Mouse (Mus musculus) megakaryocyte, embryonic 14.5 days (primary cell): Measurements from ENCODE around the gene Ccdc83. TPM values are rescaled to one million over a fixed set of nuclear protein-coding genes. Genes with fewer than 3 reads are reported as not detected.
"Not testable (repeated sequence)": the region's sequence is repeated elsewhere in the genome, so short reads cannot be mapped to it uniquely, and the experiment has no call there.

Source experiments
- H3K27me3 ChIP-seq: replicated peaks from 2 replicates; pipeline ENCODE3; 2012; ENCODE audit warnings: inconsistent platforms
- H3K36me3 ChIP-seq: replicated peaks from 2 replicates; pipeline ENCODE3; 2012; ENCODE audit warnings: low read length, inconsistent platforms, mixed read lengths
- H3K4me1 ChIP-seq: 2 replicates; pipeline ENCODE4 v1.6.1; 2012; ENCODE audit warnings: inconsistent platforms
- H3K4me3 ChIP-seq: replicated peaks from 2 replicates; pipeline ENCODE3; 2012; ENCODE audit warnings: moderate library complexity, mild to moderate bottlenecking, inconsistent platforms
- H3K9me3 ChIP-seq: 2 replicates; pipeline ENCODE4 v1.6.1; 2012; ENCODE audit warnings: inconsistent platforms
- FLI1 ChIP-seq: IDR thresholded peaks from 2 replicates; pipeline ENCODE4 v1.6.1; 2012; ENCODE audit warnings: low read length, inconsistent platforms, mixed read lengths
- GATA1 ChIP-seq: IDR thresholded peaks from 3 replicates; pipeline ENCODE4 v1.6.1; 2012; ENCODE audit warnings: mixed read lengths, low read length, inconsistent platforms, borderline replicate concordance
- polyA plus RNA-seq: library from polyadenylated mRNA; stranded (reverse); fragments of >175 nt; gene quantifications from 2 replicates; pipeline ENCODE4 v1.2.3, GENCODE M21; 2012; ENCODE audit warnings: low replicate concordance; ENCODE audit not compliant: insufficient read depth

The Ccdc83 gene
- polyA plus RNA-seq, 1 experiment = not detected

DNA sequence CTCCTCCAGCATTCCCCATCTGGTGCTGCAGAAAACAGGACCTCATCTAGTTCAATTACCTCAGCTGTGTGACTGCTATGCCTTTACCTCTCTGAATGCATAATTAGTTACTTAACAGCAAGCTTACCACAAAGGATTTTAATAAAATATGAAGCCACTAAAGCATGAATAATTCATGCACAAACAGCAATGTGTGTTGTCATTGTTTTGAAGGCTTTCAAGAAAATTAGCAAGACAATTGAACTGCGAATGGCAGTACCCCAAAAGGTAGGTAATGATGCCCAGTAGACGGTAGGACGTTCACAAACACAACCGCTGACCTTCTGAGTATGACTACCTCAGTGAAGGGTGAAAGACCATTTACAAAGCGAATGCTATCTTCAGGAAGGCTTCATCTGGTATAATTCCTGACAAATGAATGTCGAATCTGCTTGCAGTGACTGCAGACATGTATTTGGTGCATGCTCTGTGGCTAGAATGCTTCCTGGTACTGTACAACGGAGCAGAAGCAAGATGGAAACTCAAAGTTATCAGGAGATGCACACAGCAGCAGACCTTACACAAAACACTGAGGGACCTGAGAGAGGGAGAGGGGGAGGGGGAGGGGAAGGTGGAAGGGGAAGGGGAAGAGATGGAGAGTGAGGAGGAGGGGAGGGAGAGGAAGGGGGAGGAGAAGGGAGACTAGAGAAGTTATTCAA, 3.5 kb downstream of the Ccdc83 start:
- peaks cover 3% of the 10 kb centered on the region for H3K27me3 ChIP-seq
- TF ChIP-seq FLI1 = no peak
- no peak for TF ChIP-seq GATA1
- no peaks in the 10 kb centered on the region for H3K36me3 ChIP-seq
- H3K4me1 ChIP-seq = peaks cover 59% of the 10 kb centered on the region
- no peaks in the 10 kb centered on the region for H3K9me3 ChIP-seq
- H3K4me3 ChIP-seq = no peak overlapping the region

DNA sequence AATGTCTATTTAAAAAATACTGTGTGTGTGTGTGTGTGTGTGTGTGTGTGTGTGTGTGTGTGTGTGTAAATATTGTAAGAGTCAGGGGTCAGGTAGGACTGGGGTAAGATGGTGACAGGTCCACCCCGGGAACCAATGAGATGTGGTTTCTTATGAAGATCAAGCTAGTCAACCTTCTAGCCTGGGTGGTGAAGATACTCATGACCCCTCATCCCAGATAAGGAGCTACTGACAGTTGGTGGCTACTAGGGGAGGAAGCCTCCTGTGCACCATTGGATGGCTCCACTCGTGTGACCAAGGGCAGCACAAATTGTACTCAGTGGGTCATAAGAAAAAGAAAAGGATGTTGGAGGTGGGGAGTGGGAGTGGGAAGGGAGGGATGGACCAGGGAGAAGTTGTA, 5.7 kb downstream of the Ccdc83 start:
- no peak for TF ChIP-seq GATA1
- no peak for TF ChIP-seq FLI1
- Histone ChIP-seq H3K27me3 (no peaks in the 10 kb centered on the region), H3K36me3 (no peaks in the 10 kb centered on the region), H3K4me3 (no peak overlapping the region), H3K4me1 (peaks cover 47% of the 10 kb centered on the region), H3K9me3 (no peaks in the 10 kb centered on the region)

DNA sequence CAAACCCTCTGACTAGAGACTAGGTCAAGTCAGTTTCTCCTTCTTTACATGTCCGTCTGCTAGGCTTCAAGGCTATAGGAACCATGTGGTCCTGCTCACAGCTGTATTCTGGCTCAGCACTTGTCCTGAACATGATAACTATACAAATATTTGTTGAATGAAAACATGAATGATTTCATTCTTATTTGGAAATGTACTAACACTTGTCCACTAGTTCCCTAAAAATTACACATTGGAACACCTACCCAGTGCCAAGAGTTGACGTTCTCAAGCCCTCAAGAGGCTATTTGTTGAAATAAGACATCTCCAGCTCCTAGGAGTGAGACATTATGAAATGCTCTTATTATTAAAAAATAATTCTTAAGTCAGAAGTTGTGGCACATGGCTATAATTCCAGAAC, 6.9 kb downstream of the Ccdc83 start:
- no peaks in the 10 kb centered on the region for H3K9me3 ChIP-seq
- TF ChIP-seq FLI1 (no peak), GATA1 (no peak)
- H3K4me3 ChIP-seq = no peak overlapping the region
- H3K4me1 ChIP-seq = peaks cover 51% of the 10 kb centered on the region
- H3K27me3 ChIP-seq = no peaks in the 10 kb centered on the region
- no peaks in the 10 kb centered on the region for H3K36me3 ChIP-seq

DNA sequence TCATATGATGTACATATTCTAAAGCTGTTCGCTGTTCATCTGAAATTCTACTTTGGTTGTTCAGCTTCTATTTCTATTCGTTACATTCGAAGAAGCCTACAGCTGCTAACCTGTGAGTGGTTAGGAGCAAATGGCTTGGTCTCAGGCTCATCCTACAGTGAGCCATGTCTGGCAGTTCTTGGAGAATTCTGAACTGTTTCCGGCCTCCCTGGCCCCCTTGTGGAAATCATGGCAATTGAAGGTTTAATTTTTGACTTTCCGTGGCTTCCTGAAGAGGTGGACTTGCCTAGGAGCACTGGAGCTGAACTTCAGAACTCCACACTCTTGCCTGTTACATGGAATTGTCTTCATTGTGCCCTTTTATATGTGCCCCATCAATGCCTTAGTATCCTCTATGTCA, 12.6 kb downstream of the Ccdc83 start:
- Histone ChIP-seq H3K9me3 (no peaks in the 10 kb centered on the region), H3K4me1 (peaks cover 43% of the 10 kb centered on the region), H3K27me3 (no peaks in the 10 kb centered on the region), H3K4me3 (no peak overlapping the region), H3K36me3 (no peaks in the 10 kb centered on the region)
- TF ChIP-seq FLI1 = no peak
- no peak for TF ChIP-seq GATA1

DNA sequence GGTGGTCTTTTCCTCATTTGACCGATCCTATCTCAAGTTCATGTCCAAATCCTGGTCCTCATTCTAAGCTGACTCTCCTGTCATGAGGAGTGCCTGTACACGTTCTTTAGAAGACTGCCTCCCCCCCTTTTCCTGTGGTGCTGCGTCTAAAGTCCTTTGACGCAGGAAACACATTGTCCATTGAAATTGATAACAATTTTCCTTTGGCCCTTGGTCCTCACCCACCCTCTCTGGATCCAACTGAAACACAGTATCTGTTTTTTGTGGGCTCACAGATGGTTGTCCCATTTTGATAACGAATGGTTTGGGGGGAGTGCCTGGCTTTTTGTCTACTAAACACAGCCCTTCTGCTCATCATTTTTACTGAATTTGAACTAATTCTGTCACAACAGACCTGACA, 21.9 kb downstream of the Ccdc83 start:
- no peaks in the 10 kb centered on the region for H3K27me3 ChIP-seq
- peak; percentile 29; the same call in 1 of the 3 replicates for TF ChIP-seq GATA1
- TF ChIP-seq FLI1 = no peak
- peak overlapping the region; percentile 46 for H3K4me3 ChIP-seq
- peaks cover 15% of the 10 kb centered on the region for H3K36me3 ChIP-seq
- H3K4me1 ChIP-seq = peaks cover 66% of the 10 kb centered on the region
- H3K9me3 ChIP-seq = peaks cover 8% of the 10 kb centered on the region

DNA sequence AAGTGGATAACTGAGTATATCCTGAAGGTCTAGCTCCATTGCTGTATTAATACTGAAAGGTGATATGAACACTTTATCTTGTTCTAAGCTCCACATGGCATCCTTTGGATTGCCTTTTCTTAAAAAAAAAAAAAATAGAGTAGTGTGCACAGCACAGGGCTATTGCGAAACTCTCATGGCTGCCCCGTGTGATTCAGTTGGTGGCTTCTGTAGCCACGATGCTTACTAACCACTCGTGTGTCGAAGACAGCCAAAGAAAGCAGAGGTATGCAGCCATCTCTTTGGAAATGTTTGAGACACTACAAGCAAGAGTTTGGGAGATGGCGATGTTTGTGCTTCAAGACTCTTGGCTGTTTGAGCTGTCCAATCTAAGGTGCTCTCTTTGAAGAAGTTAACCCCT, 22.4 kb downstream of the Ccdc83 start:
- Histone ChIP-seq H3K9me3 (peaks cover 8% of the 10 kb centered on the region), H3K36me3 (peaks cover 15% of the 10 kb centered on the region), H3K4me3 (no peak overlapping the region), H3K4me1 (peaks cover 70% of the 10 kb centered on the region), H3K27me3 (no peaks in the 10 kb centered on the region)
- TF ChIP-seq GATA1 (no peak), FLI1 (no peak)

DNA sequence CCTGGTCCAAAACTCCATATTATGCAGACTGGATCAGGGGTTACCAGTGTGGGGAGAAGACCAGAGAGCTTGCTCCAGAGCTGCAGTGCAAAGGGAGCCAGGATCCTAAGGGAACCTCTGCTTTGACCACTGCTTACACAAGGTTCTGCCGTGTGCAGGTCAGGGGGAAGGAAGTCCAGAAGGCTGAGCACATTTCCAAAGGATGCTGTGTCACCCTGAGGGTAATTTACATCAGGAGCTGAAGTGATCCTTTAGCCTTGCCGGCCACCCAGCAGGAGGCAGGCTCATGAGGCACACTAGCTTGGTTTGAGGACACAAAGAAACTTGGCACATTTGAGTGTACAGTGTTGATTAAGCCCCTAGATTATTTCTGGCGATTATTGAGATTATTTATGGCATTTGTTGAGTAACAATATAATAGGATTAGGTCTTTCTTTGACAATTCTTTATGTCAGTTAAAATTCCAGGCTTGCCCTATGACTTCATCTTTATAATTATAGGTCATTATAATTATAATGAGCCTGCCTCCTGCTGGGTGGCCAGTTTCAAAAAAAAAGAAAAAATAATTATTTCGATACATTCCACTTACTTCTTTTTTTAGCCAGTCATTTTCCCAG, 29.2 kb downstream of the Ccdc83 start:
- peaks cover 65% of the 10 kb centered on the region for H3K4me1 ChIP-seq

DNA sequence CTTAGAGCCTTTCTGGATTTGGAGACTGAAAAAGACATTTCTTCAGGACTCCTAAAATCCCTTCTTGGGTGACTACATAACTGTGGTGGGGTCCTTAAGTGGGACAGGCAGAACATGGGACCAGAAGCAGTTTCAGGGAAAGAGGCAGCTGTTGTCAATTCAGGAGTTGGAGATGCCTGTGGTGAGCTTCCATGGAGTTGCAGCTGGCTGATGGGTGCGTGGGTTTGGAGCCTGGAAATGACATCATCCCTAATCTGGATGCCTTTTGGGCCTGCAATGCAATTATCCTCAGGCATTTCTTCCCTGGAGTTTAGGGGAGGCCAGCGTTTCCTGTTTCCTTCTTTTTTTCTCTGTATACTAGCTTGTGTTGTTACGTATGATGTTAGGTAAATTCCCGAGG, 31.7 kb downstream of the Ccdc83 start:
- H3K36me3 ChIP-seq = no peaks in the 10 kb centered on the region
- TF ChIP-seq FLI1 (no peak), GATA1 (no peak)
- H3K4me3 ChIP-seq = peak overlapping the region; percentile 14
- peaks cover 73% of the 10 kb centered on the region for H3K4me1 ChIP-seq
- no peaks in the 10 kb centered on the region for H3K9me3 ChIP-seq
- H3K27me3 ChIP-seq = no peaks in the 10 kb centered on the region

More for the DNA sequence above, 29.2 kb downstream of the Ccdc83 start:
- TF ChIP-seq FLI1 = no peak
- no peak for TF ChIP-seq GATA1
- Histone ChIP-seq H3K9me3 (no peaks in the 10 kb centered on the region), H3K27me3 (no peaks in the 10 kb centered on the region), H3K4me3 (no peak overlapping the region), H3K36me3 (no peaks in the 10 kb centered on the region)

DNA sequence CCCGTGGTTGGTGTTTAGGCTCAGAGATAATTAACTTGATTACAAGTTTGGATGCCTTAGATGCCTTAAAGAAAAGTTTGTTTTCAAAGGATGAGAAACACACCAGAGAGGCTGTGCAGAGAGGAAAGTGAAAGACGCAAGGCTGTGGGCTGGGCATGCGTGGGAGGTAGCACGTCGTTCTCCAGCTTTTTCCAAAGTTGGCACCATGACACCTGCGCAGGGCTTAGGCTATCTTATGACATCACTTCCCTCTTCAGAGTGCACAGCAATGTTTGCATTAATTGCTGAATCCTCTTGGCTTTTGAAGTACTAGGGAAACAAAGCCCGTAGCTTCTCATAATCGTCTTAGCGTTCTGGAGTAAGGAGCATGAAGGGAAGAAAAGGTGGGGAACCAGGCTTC, 34.1 kb downstream of the Ccdc83 start:
- Histone ChIP-seq H3K36me3 (no peaks in the 10 kb centered on the region), H3K4me1 (peaks cover 74% of the 10 kb centered on the region), H3K4me3 (no peak overlapping the region), H3K27me3 (no peaks in the 10 kb centered on the region), H3K9me3 (no peaks in the 10 kb centered on the region)
- TF ChIP-seq GATA1 (no peak), FLI1 (no peak)

DNA sequence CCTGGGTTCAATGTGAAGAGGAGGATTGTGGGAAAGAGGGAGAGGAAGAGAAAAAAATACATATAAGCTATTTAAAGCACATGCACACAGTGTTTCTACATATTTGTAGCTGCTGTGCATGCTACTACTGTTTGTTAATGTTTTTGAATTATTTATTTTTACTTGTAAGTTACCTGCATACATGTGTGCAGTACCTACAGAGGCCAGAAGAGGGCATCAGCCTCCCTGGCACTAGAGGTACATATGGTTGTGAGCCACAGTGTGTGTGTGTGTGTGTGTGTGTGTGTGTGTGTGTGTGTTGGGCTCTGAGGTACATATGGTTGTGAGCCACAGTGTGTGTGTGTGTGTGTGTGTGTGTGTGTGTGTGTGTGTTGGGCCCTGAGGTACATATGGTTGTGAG, 36.7 kb downstream of the Ccdc83 start:
- not testable (repeated sequence) for H3K9me3 ChIP-seq, H3K27me3 ChIP-seq, H3K4me3 ChIP-seq, H3K36me3 ChIP-seq
- peaks cover 51% of the 10 kb centered on the region for H3K4me1 ChIP-seq

DNA sequence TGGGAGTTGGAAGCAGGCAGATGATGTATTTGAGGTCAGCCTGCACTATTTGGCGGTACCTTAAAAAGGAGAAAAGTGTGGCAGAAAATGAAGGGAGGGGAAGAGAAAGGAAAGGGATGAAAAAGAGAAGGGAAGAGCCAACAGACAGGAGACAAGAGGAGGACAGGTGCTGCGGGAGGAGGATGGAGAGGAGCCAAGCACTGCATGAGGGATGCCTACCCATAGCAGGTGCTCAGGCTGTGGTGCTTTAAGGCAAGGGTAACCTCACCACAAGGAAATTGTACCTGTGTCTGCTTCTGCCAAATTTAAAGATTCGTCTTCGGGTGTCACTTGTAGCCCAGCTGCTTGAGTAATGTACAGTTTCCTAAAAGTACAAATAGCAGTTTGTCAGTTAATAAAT, 37.5 kb downstream of the Ccdc83 start:
- TF ChIP-seq FLI1 (no peak), GATA1 (no peak)
- Histone ChIP-seq H3K4me1 (peaks cover 45% of the 10 kb centered on the region), H3K36me3 (no peaks in the 10 kb centered on the region), H3K27me3 (peaks cover 3% of the 10 kb centered on the region), H3K9me3 (no peaks in the 10 kb centered on the region), H3K4me3 (no peak overlapping the region)
